Mouse (Mus musculus) myocyte (in vitro differentiated cells): ENCODE data around the gene Cdk17. TPM values are rescaled to one million over a fixed set of nuclear protein-coding genes. Genes with fewer than 3 reads are reported as not detected.

Experiments
- H3K27me3 ChIP-seq: one replicate; pipeline ENCODE4 v1.6.1; 2011; ENCODE audit not compliant: control insufficient read depth, insufficient read depth, insufficient read length
- H3K36me3 ChIP-seq: one replicate; pipeline ENCODE4 v1.6.1; 2011; ENCODE audit not compliant: control insufficient read depth, insufficient read depth
- H3K4me2 ChIP-seq: one replicate; pipeline ENCODE4 v1.6.1; 2011; ENCODE audit warnings: low read depth, control low read depth
- H3K4me3 ChIP-seq: one replicate; pipeline ENCODE4 v1.5.1; 2011; ENCODE audit warnings: mild to moderate bottlenecking, control low read depth, moderate library complexity
- H3K79me2 ChIP-seq: one replicate; pipeline ENCODE4 v1.6.1; 2011; ENCODE audit not compliant: control insufficient read depth, insufficient read depth
- H3ac ChIP-seq: one replicate; pipeline ENCODE4 v1.6.1; 2011; ENCODE audit not compliant: control insufficient read depth, insufficient read length
- CEBPB ChIP-seq: IDR thresholded peaks from 2 replicates; pipeline ENCODE4 v1.6.1; 2011; ENCODE audit warnings: mild to moderate bottlenecking, moderate library complexity; ENCODE audit not compliant: poor library complexity, insufficient read depth, severe bottlenecking
- E2F4 ChIP-seq: IDR thresholded peaks from one replicate; pipeline ENCODE4 v1.6.1; 2011; ENCODE audit warnings: mild to moderate bottlenecking, control low read depth, moderate library complexity; ENCODE audit not compliant: insufficient read depth
- MAX ChIP-seq: IDR thresholded peaks from one replicate; pipeline ENCODE4 v1.6.1; 2011; ENCODE audit warnings: low read depth, mild to moderate bottlenecking, control low read depth
- MYOD1 ChIP-seq, 3 experiments: IDR thresholded peaks; one replicate each; pipeline ENCODE4 v1.6.1; 2011; ENCODE audit warnings: control low read depth in 2 of 3, low read depth in 2 of 3, mild to moderate bottlenecking in 2 of 3, moderate library complexity in 1 of 3; ENCODE audit not compliant: insufficient read length in 2 of 3, control insufficient read depth in 1 of 3
- MYOG ChIP-seq, 3 experiments: IDR thresholded peaks; one replicate each; pipeline ENCODE4 v1.6.1; 2011; ENCODE audit warnings: control low read depth in 2 of 3, low read depth in 2 of 3, mild to moderate bottlenecking in 2 of 3; ENCODE audit not compliant: insufficient read length in 2 of 3, control insufficient read depth in 1 of 3, insufficient read depth in 1 of 3
- POLR2A ChIP-seq: IDR thresholded peaks from one replicate; pipeline ENCODE4 v1.6.1; 2011; ENCODE audit warnings: low read depth, mild to moderate bottlenecking, control low read depth, moderate library complexity; ENCODE audit not compliant: insufficient read length
- POLR2AphosphoS2 ChIP-seq: IDR thresholded peaks from one replicate; pipeline ENCODE4 v1.6.1; 2011; ENCODE audit warnings: low read depth, control low read depth; ENCODE audit not compliant: insufficient read length
- REST ChIP-seq: IDR thresholded peaks from one replicate; pipeline ENCODE4 v1.6.1; 2011; ENCODE audit warnings: mild to moderate bottlenecking, control low read depth, moderate library complexity; ENCODE audit not compliant: insufficient read depth, insufficient read length
- SRF ChIP-seq: IDR thresholded peaks from one replicate; pipeline ENCODE4 v1.6.1; 2011; ENCODE audit warnings: low read depth; ENCODE audit not compliant: control insufficient read depth, insufficient read length
- TCF12 ChIP-seq: IDR thresholded peaks from one replicate; pipeline ENCODE4 v1.6.1; 2011; ENCODE audit warnings: mild to moderate bottlenecking, control low read depth; ENCODE audit not compliant: poor library complexity, insufficient read depth, severe bottlenecking
- TCF3 ChIP-seq: IDR thresholded peaks from one replicate; pipeline ENCODE4 v1.6.1; 2011; ENCODE audit warnings: low read depth, control low read depth; ENCODE audit not compliant: insufficient read length
- USF1 ChIP-seq: IDR thresholded peaks from one replicate; pipeline ENCODE4 v1.6.1; 2011; ENCODE audit warnings: low read depth, mild to moderate bottlenecking, control low read depth, moderate library complexity
- polyA plus RNA-seq: library from polyadenylated mRNA; unstranded; fragments of >200 nt; fragmentation: generic; extraction: Trizol; gene quantifications from one replicate; pipeline ENCODE4 v1.2.1, GENCODE M21; 2012; ENCODE audit warnings: missing spikeins

Gene Cdk17
- polyA plus RNA-seq, 1 experiment = 11.8 TPM

DNA sequence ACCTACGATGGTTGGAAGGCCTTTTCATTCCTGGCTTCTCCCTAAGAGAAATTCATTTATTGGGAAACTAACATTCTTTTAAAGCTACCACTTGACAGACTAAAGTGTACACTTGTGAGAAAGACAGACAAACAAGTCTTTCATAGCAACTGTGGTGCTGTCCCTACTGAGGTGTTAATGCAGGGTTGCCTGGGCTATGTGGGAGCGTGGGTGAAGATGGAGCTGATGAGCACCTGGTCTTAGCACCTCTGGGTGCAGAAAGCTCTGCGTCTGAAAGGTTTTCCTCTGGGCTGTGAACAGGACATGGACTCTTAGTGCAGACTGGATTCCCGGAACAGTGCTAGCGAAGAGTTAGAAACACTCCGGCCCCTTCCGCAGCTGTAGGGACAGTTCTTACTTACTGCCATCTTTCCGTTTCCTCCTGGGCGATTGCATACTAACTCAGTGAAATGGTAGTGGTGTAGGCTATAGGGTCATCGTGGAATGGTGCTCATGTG, 83.6 kb downstream of the Cdk17 start:
- no peaks in the 10 kb centered on the region for H3K27me3 ChIP-seq
- no peak overlapping the region for H3K4me2 ChIP-seq
- H3K79me2 ChIP-seq = no peaks in the 10 kb centered on the region
- H3ac ChIP-seq = no peak overlapping the region
- H3K36me3 ChIP-seq = peaks cover 33% of the 10 kb centered on the region
- no peak for TF ChIP-seq TCF12
- TF ChIP-seq MYOD1 (IDR thresholded peaks at IDR 0.05; ENCODE audit: control insufficient read depth in 1 of 3, insufficient read length in 2 of 3, low read depth in 2 of 3) = no peak
- TF ChIP-seq REST = no peak
- no peak for TF ChIP-seq SRF
- TF ChIP-seq POLR2A = no peak
- no peak for TF ChIP-seq USF1
- no peak overlapping the region for H3K4me3 ChIP-seq

DNA sequence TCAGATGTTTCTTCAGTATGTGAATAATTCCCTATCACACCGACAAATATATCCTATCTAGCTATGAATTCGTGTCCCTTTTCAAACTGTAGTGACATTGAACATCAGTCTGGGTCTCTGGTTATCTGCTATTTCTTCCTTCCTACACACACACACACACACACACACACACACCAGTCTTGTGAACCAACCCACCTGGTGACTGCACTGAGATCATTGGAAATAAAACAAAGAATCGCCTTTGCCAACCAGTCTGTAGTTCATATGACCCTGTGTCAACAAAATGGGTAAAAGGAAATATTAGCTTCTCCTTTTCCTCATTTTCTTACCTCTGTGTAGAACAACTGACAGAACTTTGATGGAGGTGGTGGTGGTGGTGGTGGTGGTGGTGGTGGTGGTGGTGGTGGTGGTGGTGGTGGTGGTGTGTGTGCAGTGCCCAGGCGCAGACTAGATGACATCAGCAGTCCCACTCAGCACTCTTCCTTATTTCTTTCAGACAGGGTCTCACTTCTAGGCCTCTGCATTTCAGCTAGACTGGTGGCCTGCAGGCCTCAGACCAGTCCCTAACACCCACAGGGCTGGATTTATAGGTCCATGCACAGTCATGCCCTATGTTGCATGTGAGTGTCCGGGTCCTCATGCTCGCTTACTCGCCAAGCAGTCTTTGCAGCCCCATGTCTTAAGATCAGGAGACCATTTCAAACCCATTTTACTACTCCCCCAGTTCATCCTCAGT, 85.7 kb downstream of the Cdk17 start:
- H3ac ChIP-seq = no peak overlapping the region
- no peaks in the 10 kb centered on the region for H3K27me3 ChIP-seq
- peaks cover 23% of the 10 kb centered on the region for H3K36me3 ChIP-seq
- H3K4me2 ChIP-seq = no peak overlapping the region
- TF ChIP-seq TCF12 (no peak), SRF (no peak), POLR2A (no peak), E2F4 (no peak), MYOG (IDR thresholded peaks at IDR 0.05; ENCODE audit: control insufficient read depth in 1 of 3, insufficient read depth in 1 of 3, insufficient read length in 2 of 3, low read depth in 2 of 3) (no peak), POLR2AphosphoS2 (no peak), REST (no peak), MYOD1 (IDR thresholded peaks at IDR 0.05; ENCODE audit: control insufficient read depth in 1 of 3, insufficient read length in 2 of 3, low read depth in 2 of 3) (no peak), USF1 (no peak), MAX (no peak), TCF3 (no peak), CEBPB (no peak)
- no peaks in the 10 kb centered on the region for H3K79me2 ChIP-seq
- no peak overlapping the region for H3K4me3 ChIP-seq

GRCm38 (mm10) chr10:93247422-93247821, 86.7 kb downstream of the Cdk17 start:
- H3K27me3 ChIP-seq = no peaks in the 10 kb centered on the region
- H3K36me3 ChIP-seq = peaks cover 24% of the 10 kb centered on the region
- H3K4me3 ChIP-seq = no peak overlapping the region
- no peak for TF ChIP-seq SRF
- no peak for TF ChIP-seq REST
- TF ChIP-seq MYOD1 (IDR thresholded peaks at IDR 0.05; ENCODE audit: control insufficient read depth in 1 of 3, insufficient read length in 2 of 3, low read depth in 2 of 3) = no peak
- no peak for TF ChIP-seq POLR2AphosphoS2
- TF ChIP-seq USF1 = no peak
- no peak for TF ChIP-seq E2F4
- TF ChIP-seq CEBPB = no peak
- H3K79me2 ChIP-seq = no peaks in the 10 kb centered on the region
- H3ac ChIP-seq = no peak overlapping the region
- no peak overlapping the region for H3K4me2 ChIP-seq

- Histone ChIP-seq H3ac (no peak overlapping the region), H3K79me2 (no peaks in the 10 kb centered on the region), H3K4me2 (no peak overlapping the region), H3K27me3 (no peaks in the 10 kb centered on the region), H3K36me3 (peaks cover 22% of the 10 kb centered on the region), H3K4me3 (no peak overlapping the region)
- TF ChIP-seq MYOG (IDR thresholded peaks at IDR 0.05; ENCODE audit: control insufficient read depth in 1 of 3, insufficient read depth in 1 of 3, insufficient read length in 2 of 3, low read depth in 2 of 3) (peak in 2 of 3 experiments; percentile 28 to 51), TCF12 (no peak), MYOD1 (IDR thresholded peaks at IDR 0.05; ENCODE audit: control insufficient read depth in 1 of 3, insufficient read length in 2 of 3, low read depth in 2 of 3) (peak in 2 of 3 experiments; percentile 9 to 46), MAX (no peak)
These were observed 87.2 kb downstream of the Cdk17 start for GRCm38 (mm10) chr10:93247902-93248301.

DNA sequence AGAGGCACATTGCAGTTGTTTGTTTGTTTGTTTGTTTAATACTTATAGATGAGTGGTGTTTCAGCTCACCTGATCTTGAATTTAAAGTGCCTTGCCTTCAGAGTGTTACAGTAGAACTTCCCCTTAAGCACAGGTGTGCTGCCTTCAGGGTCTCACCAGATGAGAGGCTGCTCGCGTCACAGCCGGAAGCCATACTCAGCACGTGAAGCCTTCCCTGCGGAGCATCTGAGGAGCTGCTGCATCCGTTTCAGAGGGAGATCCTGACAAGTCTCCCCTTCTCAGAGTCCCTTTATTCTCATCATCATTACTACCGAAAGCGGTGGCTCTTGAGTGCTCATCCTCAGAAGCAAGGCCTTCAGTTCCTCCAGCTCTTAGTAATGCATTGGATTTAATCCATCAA, 87.7 kb downstream of the Cdk17 start:
- H3K4me2 ChIP-seq = peak overlapping the region; percentile 22
- peaks cover 22% of the 10 kb centered on the region for H3K36me3 ChIP-seq
- H3ac ChIP-seq = no peak overlapping the region
- H3K27me3 ChIP-seq = no peaks in the 10 kb centered on the region
- no peak for TF ChIP-seq POLR2AphosphoS2
- TF ChIP-seq CEBPB = no peak
- no peak for TF ChIP-seq TCF12
- TF ChIP-seq REST = no peak
- no peak for TF ChIP-seq SRF
- TF ChIP-seq MYOD1 (IDR thresholded peaks at IDR 0.05; ENCODE audit: control insufficient read depth in 1 of 3, insufficient read length in 2 of 3, low read depth in 2 of 3) = no peak
- no peak for TF ChIP-seq POLR2A
- no peak for TF ChIP-seq MAX
- TF ChIP-seq TCF3 = no peak
- no peak for TF ChIP-seq E2F4
- TF ChIP-seq USF1 = no peak
- no peak for TF ChIP-seq MYOG (IDR thresholded peaks at IDR 0.05; ENCODE audit: control insufficient read depth in 1 of 3, insufficient read depth in 1 of 3, insufficient read length in 2 of 3, low read depth in 2 of 3)
- no peaks in the 10 kb centered on the region for H3K79me2 ChIP-seq
- no peak overlapping the region for H3K4me3 ChIP-seq
